In genomic region chr8:79995075-79995474, GRCm38 (mm10) we compare ENCODE assay signal across 22 mouse cellular contexts.
DNase-seq lines count a peak whose midpoint lies in the region; ATAC-seq and TF ChIP-seq lines count a peak whose summit lies in the region.
"Had no signal": no experiment of that assay in that cellular context is flagged by ENCODE, and none has a peak within 500 bp of the region (broad histone marks: within the 10 kb centered on the region; RNA-seq: fewer than 3 reads in every experiment).

No protein-coding gene starts in this region.

- no peak for DNase-seq in limb, embryonic 10.5 days (ENCODE audit: low spot score)
- DNase-seq in 3T3-L1 (ENCODE audit: low read depth, low spot score) (peak; percentile 44), NIH3T3 (ENCODE audit: low read depth) (peak; percentile 3)
- DNase-seq in limb, embryonic 14.5 days (ENCODE audit: low spot score), result peak; percentile 69
- no peak for DNase-seq in c-Kit-positive CD71-positive TER-119-positive erythroid progenitor cells, embryonic 14.5 days (ENCODE audit: low spot score)
- DNase-seq in gastrocnemius, adult 2 months, result no peak
- DNase-seq: cerebellum, adult 18-20 months; cerebellum, postnatal 14 days; lung, postnatal 10 days; thymus, adult 2 months; thymus, postnatal 4 days had no signal

- peaks cover 9% of the 10 kb centered on the region; the same call in 1 of the 2 replicates for H3K4me1 ChIP-seq in limb, embryonic 12.5 days (replicated peaks)
- peaks cover 3% of the 10 kb centered on the region for H3K4me1 ChIP-seq in limb, embryonic 10.5 days
- H3K4me1 ChIP-seq in limb, embryonic 14.5 days (ENCODE audit: control insufficient read depth, insufficient read depth, low read length), result peaks cover 15% of the 10 kb centered on the region
- H3K4me1 ChIP-seq: embryonic facial prominence, embryonic 12.5 days; heart, embryonic 10.5 days; kidney, embryonic 15.5 days; liver, embryonic 15.5 days; midbrain, embryonic 12.5 days; neural tube, embryonic 15.5 days had no signal

- no peak overlapping the region for H3K27ac ChIP-seq in limb, embryonic 12.5 days
- no peak overlapping the region for H3K27ac ChIP-seq in limb, embryonic 10.5 days
- H3K27ac ChIP-seq in limb, embryonic 14.5 days (replicated peaks; ENCODE audit: low read depth, low read length), result no peak overlapping the region
- no peak overlapping the region for H3K27ac ChIP-seq in gastrocnemius, adult 2 months
- H3K27ac ChIP-seq: embryonic facial prominence, embryonic 12.5 days; heart, embryonic 10.5 days; hindbrain, embryonic 15.5 days; kidney, embryonic 15.5 days; liver, embryonic 15.5 days; midbrain, embryonic 12.5 days; neural tube, embryonic 15.5 days; stomach, postnatal 0 days had no signal

- intact Hi-C loops in gastrocnemius, adult 2 months (cut with DNase I), result no loop called here

- no peak overlapping the region for H3K4me3 ChIP-seq in limb, embryonic 12.5 days (replicated peaks)
- H3K4me3 ChIP-seq in limb, embryonic 10.5 days, result no peak overlapping the region
- no peak overlapping the region for H3K4me3 ChIP-seq in limb, embryonic 14.5 days (replicated peaks; ENCODE audit: low read length)
- H3K4me3 ChIP-seq in gastrocnemius, adult 2 months, result no peak overlapping the region
- H3K4me3 ChIP-seq: embryonic facial prominence, embryonic 12.5 days; heart, embryonic 10.5 days; hindbrain, embryonic 15.5 days; kidney, embryonic 15.5 days; liver, embryonic 15.5 days; midbrain, embryonic 12.5 days; neural tube, embryonic 15.5 days had no signal

- TF ChIP-seq CTCF in gastrocnemius, adult 2 months (IDR thresholded peaks at IDR 0.05), result no peak

- 53% methylated on average over 6 of the region's 6 CpGs for WGBS in limb, embryonic 12.5 days
- 83% methylated on average over 6 of the region's 6 CpGs for WGBS in limb, embryonic 10.5 days
- 28% methylated on average over 6 of the region's 6 CpGs for WGBS in limb, embryonic 14.5 days

- no peak overlapping the region for H3K9ac ChIP-seq in limb, embryonic 12.5 days (replicated peaks)
- no peak overlapping the region for H3K9ac ChIP-seq in limb, embryonic 14.5 days (ENCODE audit: low read depth, low read length, severe bottlenecking)
- H3K9ac ChIP-seq: embryonic facial prominence, embryonic 12.5 days; hindbrain, embryonic 15.5 days; kidney, embryonic 15.5 days; liver, embryonic 15.5 days; midbrain, embryonic 12.5 days; neural tube, embryonic 15.5 days had no signal

- H3K9me3 ChIP-seq in limb, embryonic 12.5 days, result no peaks in the 10 kb centered on the region
- no peaks in the 10 kb centered on the region for H3K9me3 ChIP-seq in limb, embryonic 10.5 days (replicated peaks)
- no peaks in the 10 kb centered on the region for H3K9me3 ChIP-seq in limb, embryonic 14.5 days (ENCODE audit: control insufficient read depth, low read length)
- H3K9me3 ChIP-seq: embryonic facial prominence, embryonic 12.5 days; heart, embryonic 10.5 days; hindbrain, embryonic 15.5 days; kidney, embryonic 15.5 days; liver, embryonic 15.5 days; midbrain, embryonic 12.5 days; neural tube, embryonic 15.5 days had no signal

- no peak overlapping the region for H3K4me2 ChIP-seq in limb, embryonic 12.5 days
- H3K4me2 ChIP-seq in limb, embryonic 14.5 days (replicated peaks; ENCODE audit: low read depth, low read length, severe bottlenecking), result no peak overlapping the region
- H3K4me2 ChIP-seq: embryonic facial prominence, embryonic 12.5 days; hindbrain, embryonic 15.5 days; kidney, embryonic 15.5 days; liver, embryonic 15.5 days; midbrain, embryonic 12.5 days; neural tube, embryonic 15.5 days had no signal

- no peak for TF ChIP-seq POLR2A in limb, embryonic 14.5 days (IDR thresholded peaks at IDR 0.05; ENCODE audit: borderline replicate concordance, extremely low read depth, insufficient read depth, insufficient read length)

- H3K36me3 ChIP-seq in limb, embryonic 12.5 days, result no peaks in the 10 kb centered on the region
- H3K36me3 ChIP-seq in limb, embryonic 10.5 days, result no peaks in the 10 kb centered on the region
- no peaks in the 10 kb centered on the region for H3K36me3 ChIP-seq in limb, embryonic 14.5 days (ENCODE audit: control insufficient read depth, insufficient read depth, low read length)
- H3K36me3 ChIP-seq: embryonic facial prominence, embryonic 12.5 days; heart, embryonic 10.5 days; hindbrain, embryonic 15.5 days; kidney, embryonic 15.5 days; liver, embryonic 15.5 days; midbrain, embryonic 12.5 days; neural tube, embryonic 15.5 days had no signal

- no peaks in the 10 kb centered on the region; the same call in 1 of the 2 replicates for H3K27me3 ChIP-seq in limb, embryonic 12.5 days
- no peaks in the 10 kb centered on the region for H3K27me3 ChIP-seq in limb, embryonic 10.5 days (ENCODE audit: low read depth, poor library complexity, severe bottlenecking)
- H3K27me3 ChIP-seq in limb, embryonic 14.5 days (ENCODE audit: control insufficient read depth, insufficient read depth, low read length), result no peaks in the 10 kb centered on the region
- H3K27me3 ChIP-seq: hindbrain, embryonic 15.5 days; kidney, embryonic 15.5 days; liver, embryonic 15.5 days; midbrain, embryonic 12.5 days; neural tube, embryonic 15.5 days had no signal

- peak; percentile 31; the same call in 1 of the 2 replicates for ATAC-seq in limb, embryonic 12.5 days (ENCODE audit: insufficient number of reproducible peaks, insufficient read depth, low FRiP score, low TSS enrichment, low read depth)
- peak; percentile 72 for ATAC-seq in limb, embryonic 14.5 days (ENCODE audit: low FRiP score, low read depth)
- ATAC-seq: forebrain, embryonic 14.5 days; intestine, postnatal 0 days had no signal

Comparison
In these comparisons a context has a peak if more than half of its experiments do, and no peak if none do; other contexts are left out.
1. DNase-seq: peak in 3T3-L1 (single experiment), NIH3T3 (single experiment) and limb, embryonic 14.5 days (single experiment); none in limb, embryonic 10.5 days (single experiment), c-Kit-positive CD71-positive TER-119-positive erythroid progenitor cells, embryonic 14.5 days (single experiment) and gastrocnemius, adult 2 months (single experiment).